Mouse (Mus musculus): ENCODE data around the gene Rab19. TPM values are rescaled to one million over a fixed set of nuclear protein-coding genes. Genes with fewer than 3 reads are reported as not detected.

The Rab19 gene
- polyA plus RNA-seq, 1 experiment from 2014 or later = 0.45 TPM

DNA sequence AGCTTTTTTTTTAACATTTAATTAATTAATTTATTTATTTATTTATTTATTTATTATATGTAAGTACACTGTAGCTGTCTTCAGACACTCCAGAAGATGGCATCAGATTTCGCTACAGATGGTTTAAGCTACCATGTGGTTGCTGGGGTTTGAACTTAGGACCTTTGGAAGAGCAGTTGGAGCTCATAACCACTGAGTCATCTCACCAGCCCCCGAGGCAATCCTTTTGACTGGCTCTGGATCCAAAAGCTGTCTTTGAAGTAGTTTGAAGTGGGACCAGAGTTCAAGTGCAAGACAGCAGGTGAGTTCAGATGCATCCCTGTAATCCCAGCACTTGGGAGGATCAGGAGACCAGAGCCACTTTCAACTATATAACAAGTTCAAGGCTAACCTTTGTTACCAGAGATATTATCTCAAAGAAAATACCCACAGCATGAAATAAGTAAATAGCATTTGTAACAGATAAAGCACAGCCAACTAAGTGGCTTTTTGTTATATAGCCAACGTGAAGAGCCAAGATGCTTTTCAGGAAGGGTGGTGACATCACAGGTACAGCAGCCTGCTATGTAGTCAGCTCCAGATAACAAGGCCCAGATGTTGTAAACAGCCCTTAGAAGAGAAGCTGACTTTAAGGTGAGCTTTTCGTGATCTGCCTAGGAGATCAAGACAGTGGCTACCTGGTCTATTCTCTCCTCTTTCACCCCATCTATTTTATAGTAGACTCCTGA, 46.5 kb downstream of the Rab19 start:
- Histone ChIP-seq H3K9ac (ENCODE audit: low read length) (no peak overlapping the region), H3K4me2 (ENCODE audit: low read depth, severe bottlenecking) (no peak overlapping the region), H3K4me3 (ENCODE audit: low read depth, low read length) (no peak overlapping the region), H3K27ac (replicated peaks; ENCODE audit: low read depth, low read length) (no peak overlapping the region), H3K4me1 (ENCODE audit: control insufficient read depth, insufficient read depth, low read length) (no peaks in the 10 kb centered on the region), H3K36me3 (ENCODE audit: control insufficient read depth, insufficient read depth, low read length) (no peaks in the 10 kb centered on the region), H3K9me3 (ENCODE audit: control insufficient read depth, low read length) (no peaks in the 10 kb centered on the region), H3K27me3 (ENCODE audit: control insufficient read depth, insufficient read depth, low read length) (no peaks in the 10 kb centered on the region)
- DNase-seq (ENCODE audit: low spot score) = no peak
- WGBS = 71% methylated on average over 4 of the region's 4 CpGs
- ATAC-seq (ENCODE audit: insufficient number of reproducible peaks, low FRiP score, low TSS enrichment, low read depth) = no peak

DNA sequence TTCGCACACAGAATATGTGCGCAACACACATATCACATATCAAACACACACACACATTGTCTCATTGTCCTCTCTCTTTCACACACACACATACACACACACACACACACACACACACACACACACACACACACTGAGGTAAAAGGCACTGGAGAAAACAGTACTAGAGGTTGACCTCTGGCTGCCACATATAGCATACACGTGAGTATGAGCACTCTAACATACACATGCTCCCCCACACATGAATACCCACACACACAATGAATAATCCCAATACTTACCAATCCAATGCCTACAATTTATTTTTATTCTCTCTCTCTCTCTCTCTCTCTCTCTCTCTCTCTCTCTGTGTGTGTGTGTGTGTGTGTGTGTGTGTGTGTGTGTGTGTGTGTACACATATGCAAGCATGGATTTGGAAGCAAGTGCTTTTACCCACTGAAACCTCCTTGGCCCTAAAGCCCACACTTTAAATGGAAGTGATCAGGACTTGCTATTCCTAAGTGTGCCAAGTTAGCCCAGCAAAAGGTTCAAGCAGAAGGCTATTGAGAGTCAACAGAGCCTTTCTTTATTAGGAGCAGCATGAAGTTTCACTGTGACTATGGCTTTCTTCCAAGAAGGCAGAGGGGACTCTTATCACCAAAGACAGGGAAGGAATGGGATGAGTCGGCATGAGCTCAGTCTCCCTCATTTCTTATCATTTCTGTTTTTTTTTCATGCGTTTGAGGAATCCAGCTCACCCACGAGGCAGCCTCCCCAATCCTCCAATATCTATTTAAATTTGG, 48.2 kb downstream of the Rab19 start:
- DNase-seq (ENCODE audit: low spot score) (no peak), ATAC-seq (ENCODE audit: insufficient number of reproducible peaks, low FRiP score, low TSS enrichment, low read depth) (no peak)
- no peaks in the 10 kb centered on the region for H3K36me3 ChIP-seq (ENCODE audit: control insufficient read depth, insufficient read depth, low read length)
- H3K9ac ChIP-seq (ENCODE audit: low read length) = no peak overlapping the region
- H3K27me3 ChIP-seq (ENCODE audit: control insufficient read depth, insufficient read depth, low read length) = no peaks in the 10 kb centered on the region
- no peak overlapping the region for H3K4me2 ChIP-seq (ENCODE audit: low read depth, severe bottlenecking)
- WGBS = 85% methylated on average over 6 of the region's 6 CpGs
- no peak overlapping the region for H3K27ac ChIP-seq (replicated peaks; ENCODE audit: low read depth, low read length)
- H3K9me3 ChIP-seq (ENCODE audit: control insufficient read depth, low read length) = no peaks in the 10 kb centered on the region
- no peak overlapping the region for H3K4me3 ChIP-seq (ENCODE audit: low read depth, low read length)
- H3K4me1 ChIP-seq (ENCODE audit: control insufficient read depth, insufficient read depth, low read length) = no peaks in the 10 kb centered on the region

DNA sequence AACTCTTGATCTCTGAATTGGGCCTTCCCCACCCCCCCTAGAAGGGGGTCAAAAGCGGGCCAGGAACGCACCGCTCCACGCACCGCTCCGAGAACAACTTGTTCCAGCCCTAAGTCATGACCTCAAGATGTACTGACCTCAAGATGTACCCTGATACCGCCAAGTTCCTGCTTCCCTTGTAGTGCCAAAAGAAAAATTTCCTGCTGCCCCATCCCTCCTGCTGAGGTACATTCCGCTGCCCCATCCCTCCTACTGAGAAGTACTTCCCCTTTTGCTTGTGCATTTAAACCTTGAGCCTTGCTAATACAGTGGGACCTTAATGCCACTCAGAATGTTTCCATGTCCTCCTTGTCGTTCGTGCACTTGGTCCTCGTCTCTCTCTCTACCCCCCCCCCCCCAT, 49.7 kb downstream of the Rab19 start:
- DNase-seq (ENCODE audit: low spot score) (no peak), ATAC-seq (ENCODE audit: insufficient number of reproducible peaks, low FRiP score, low TSS enrichment, low read depth) (no peak)
- Histone ChIP-seq H3K4me1 (ENCODE audit: control insufficient read depth, insufficient read depth, low read length) (no peaks in the 10 kb centered on the region), H3K27ac (replicated peaks; ENCODE audit: low read depth, low read length) (no peak overlapping the region), H3K4me2 (ENCODE audit: low read depth, severe bottlenecking) (no peak overlapping the region), H3K9ac (ENCODE audit: low read length) (no peak overlapping the region), H3K27me3 (ENCODE audit: control insufficient read depth, insufficient read depth, low read length) (no peaks in the 10 kb centered on the region), H3K36me3 (ENCODE audit: control insufficient read depth, insufficient read depth, low read length) (no peaks in the 10 kb centered on the region), H3K4me3 (ENCODE audit: low read depth, low read length) (no peak overlapping the region), H3K9me3 (ENCODE audit: control insufficient read depth, low read length) (no peaks in the 10 kb centered on the region)
- WGBS = 78% methylated on average over 11 of the region's 11 CpGs

DNA sequence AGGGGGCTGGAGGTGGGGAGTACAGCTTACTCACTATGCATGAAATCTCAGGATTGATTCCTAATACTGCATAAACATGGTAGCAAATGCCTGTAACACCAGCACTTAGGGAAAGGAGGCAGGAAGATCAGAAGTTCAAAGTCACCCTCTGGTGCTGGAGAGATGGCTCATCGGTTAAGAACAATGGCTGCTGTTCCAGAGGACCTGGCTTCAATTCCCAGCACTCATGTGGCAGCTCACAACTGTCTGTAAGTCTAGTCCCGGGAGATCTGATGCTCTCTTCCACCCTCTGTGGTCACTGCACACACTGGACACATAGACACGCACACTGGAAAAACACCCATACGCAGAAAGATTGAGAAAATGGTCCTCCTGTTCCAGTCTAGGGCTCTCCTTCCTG, 52.2 kb downstream of the Rab19 start:
- DNase-seq (ENCODE audit: low spot score) = no peak
- Histone ChIP-seq H3K27ac (replicated peaks; ENCODE audit: low read depth, low read length) (no peak overlapping the region), H3K4me1 (ENCODE audit: control insufficient read depth, insufficient read depth, low read length) (no peaks in the 10 kb centered on the region), H3K9ac (ENCODE audit: low read length) (no peak overlapping the region), H3K27me3 (ENCODE audit: control insufficient read depth, insufficient read depth, low read length) (no peaks in the 10 kb centered on the region), H3K9me3 (ENCODE audit: control insufficient read depth, low read length) (no peaks in the 10 kb centered on the region), H3K4me3 (ENCODE audit: low read depth, low read length) (no peak overlapping the region), H3K36me3 (ENCODE audit: control insufficient read depth, insufficient read depth, low read length) (no peaks in the 10 kb centered on the region), H3K4me2 (ENCODE audit: low read depth, severe bottlenecking) (no peak overlapping the region)
- no peak for ATAC-seq (ENCODE audit: insufficient number of reproducible peaks, low FRiP score, low TSS enrichment, low read depth)
- WGBS = 90% methylated on average over 4 of the region's 4 CpGs

DNA sequence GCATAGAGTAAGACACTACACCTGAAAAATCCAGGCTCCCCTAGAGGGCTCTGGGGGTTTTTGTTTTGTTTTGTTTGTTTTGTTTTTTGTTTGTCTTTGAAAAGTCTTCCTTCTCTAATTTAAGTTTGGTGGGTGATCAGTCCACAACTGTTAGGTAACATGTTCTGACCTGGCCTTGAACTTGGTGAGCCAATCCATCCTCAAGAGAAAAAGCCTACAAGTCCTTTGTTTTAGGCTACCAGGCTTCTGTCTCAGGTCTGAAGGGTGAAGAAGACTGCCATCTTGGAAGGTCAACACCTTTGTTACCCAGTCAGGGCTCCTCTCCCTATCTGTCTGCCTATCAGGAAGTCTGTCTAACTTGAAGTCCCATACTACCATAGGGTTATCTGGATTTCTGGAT, 52.7 kb downstream of the Rab19 start:
- ATAC-seq (ENCODE audit: insufficient number of reproducible peaks, low FRiP score, low TSS enrichment, low read depth) (no peak), DNase-seq (ENCODE audit: low spot score) (no peak)
- H3K27ac ChIP-seq (replicated peaks; ENCODE audit: low read depth, low read length) = no peak overlapping the region
- H3K4me1 ChIP-seq (ENCODE audit: control insufficient read depth, insufficient read depth, low read length) = no peaks in the 10 kb centered on the region
- no peak overlapping the region for H3K4me3 ChIP-seq (ENCODE audit: low read depth, low read length)
- H3K36me3 ChIP-seq (ENCODE audit: control insufficient read depth, insufficient read depth, low read length) = no peaks in the 10 kb centered on the region
- H3K9me3 ChIP-seq (ENCODE audit: control insufficient read depth, low read length) = no peaks in the 10 kb centered on the region
- H3K4me2 ChIP-seq (ENCODE audit: low read depth, severe bottlenecking) = no peak overlapping the region
- no peaks in the 10 kb centered on the region for H3K27me3 ChIP-seq (ENCODE audit: control insufficient read depth, insufficient read depth, low read length)
- no peak overlapping the region for H3K9ac ChIP-seq (ENCODE audit: low read length)

DNA sequence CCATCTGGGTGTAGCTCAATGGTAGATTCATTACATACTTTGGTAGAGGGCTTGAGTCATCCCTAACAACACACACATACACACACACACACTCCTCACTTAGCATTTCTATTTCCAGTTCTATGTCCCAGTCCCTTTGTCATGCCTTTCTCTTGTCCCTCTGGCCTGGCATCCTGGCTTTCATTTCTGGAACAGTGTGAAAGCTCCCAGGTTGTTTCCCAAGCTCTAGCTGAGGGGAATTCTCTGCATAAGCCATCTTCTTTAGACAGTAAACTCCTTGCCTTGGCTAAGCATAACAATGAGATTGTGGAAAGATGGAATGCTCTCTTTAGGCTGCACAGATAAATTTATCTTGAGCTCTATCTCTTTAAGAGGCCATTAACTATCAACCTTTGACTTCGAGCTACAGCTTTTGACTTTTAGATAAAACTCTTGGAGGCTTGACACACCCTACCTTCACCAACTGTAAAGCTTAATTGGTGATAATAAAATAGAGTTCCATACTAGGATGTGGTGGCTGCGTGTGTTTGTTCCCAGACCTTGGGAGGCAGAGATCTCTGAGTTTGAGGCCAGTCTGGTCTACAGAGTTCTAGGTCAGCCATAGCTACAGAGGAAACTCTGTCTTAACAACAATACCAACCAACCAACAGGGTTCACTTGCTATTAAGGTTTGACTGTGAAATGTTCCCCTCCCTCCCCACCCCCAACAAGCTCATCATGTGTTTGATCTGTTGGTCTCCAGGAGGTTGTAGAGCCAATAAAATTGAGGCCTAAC, 53.3 kb downstream of the Rab19 start:
- no peak overlapping the region for H3K27ac ChIP-seq (replicated peaks; ENCODE audit: low read depth, low read length)
- no peak overlapping the region for H3K4me3 ChIP-seq (ENCODE audit: low read depth, low read length)
- no peaks in the 10 kb centered on the region for H3K36me3 ChIP-seq (ENCODE audit: control insufficient read depth, insufficient read depth, low read length)
- no peaks in the 10 kb centered on the region for H3K9me3 ChIP-seq (ENCODE audit: control insufficient read depth, low read length)
- ATAC-seq (ENCODE audit: insufficient number of reproducible peaks, low FRiP score, low TSS enrichment, low read depth) = no peak
- no peak overlapping the region for H3K4me2 ChIP-seq (ENCODE audit: low read depth, severe bottlenecking)
- no peaks in the 10 kb centered on the region for H3K27me3 ChIP-seq (ENCODE audit: control insufficient read depth, insufficient read depth, low read length)
- DNase-seq (ENCODE audit: low spot score) = no peak
- no peak overlapping the region for H3K9ac ChIP-seq (ENCODE audit: low read length)
- WGBS = 82% methylated on average over 2 of the region's 2 CpGs
- H3K4me1 ChIP-seq (ENCODE audit: control insufficient read depth, insufficient read depth, low read length) = no peaks in the 10 kb centered on the region

DNA sequence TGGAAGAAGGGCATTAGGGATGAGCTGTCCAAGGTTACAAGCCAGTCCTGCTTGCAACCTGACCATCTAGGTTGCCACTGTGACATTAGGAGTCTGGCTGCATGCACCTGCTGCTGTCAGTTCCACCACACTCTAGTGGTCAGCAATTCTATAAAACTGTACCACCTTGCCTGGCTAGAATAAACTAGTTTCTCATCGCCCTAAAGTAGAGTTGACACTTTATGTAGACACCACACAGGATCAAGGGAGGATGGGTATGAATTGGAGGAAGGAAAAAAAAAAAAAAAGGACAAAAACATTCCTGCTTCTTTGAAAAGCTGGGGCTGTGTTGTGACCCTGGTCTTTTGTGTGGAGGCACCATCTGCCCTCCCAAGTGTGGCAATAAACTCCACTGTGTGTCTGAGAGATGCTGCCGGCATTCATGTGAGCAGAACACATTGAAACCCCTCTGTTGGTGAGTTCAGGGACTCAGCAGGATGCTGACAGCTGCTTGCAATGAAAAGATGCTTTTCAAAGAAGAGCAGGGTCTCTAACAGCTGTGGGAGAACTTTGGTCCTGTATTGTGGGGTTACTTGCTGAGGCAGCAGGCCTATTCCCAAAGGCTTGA, 54.0 kb downstream of the Rab19 start:
- DNase-seq (ENCODE audit: low spot score) = no peak
- 70% methylated on average over 2 of the region's 2 CpGs for WGBS

DNA sequence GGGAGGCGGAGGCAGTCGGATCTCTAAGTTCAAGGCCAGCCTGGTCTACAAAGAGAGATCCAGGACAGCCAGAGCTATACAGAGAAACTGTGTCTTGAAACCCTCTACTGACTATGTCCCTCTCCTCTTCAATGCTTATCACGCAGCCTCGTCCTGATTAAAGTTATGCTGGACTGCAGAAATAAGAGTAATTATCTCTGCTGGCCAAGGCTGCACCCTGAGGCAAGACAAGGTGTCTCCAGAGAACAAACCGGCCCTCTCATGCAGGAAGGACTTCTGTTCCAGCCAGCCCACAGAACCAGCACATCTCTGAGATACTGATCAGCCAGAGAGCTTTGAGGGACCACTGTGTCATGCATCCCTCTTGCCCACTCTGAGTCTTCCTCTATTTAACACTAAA, 54.9 kb downstream of the Rab19 start:
- ATAC-seq (ENCODE audit: insufficient number of reproducible peaks, low FRiP score, low TSS enrichment, low read depth) (no peak), DNase-seq (ENCODE audit: low spot score) (no peak)
- H3K27me3 ChIP-seq (ENCODE audit: control insufficient read depth, insufficient read depth, low read length) = no peaks in the 10 kb centered on the region
- H3K36me3 ChIP-seq (ENCODE audit: control insufficient read depth, insufficient read depth, low read length) = no peaks in the 10 kb centered on the region
- 87% methylated on average over 5 of the region's 5 CpGs for WGBS
- H3K4me1 ChIP-seq (ENCODE audit: control insufficient read depth, insufficient read depth, low read length) = no peaks in the 10 kb centered on the region
- H3K9me3 ChIP-seq (ENCODE audit: control insufficient read depth, low read length) = no peaks in the 10 kb centered on the region
- no peak overlapping the region for H3K27ac ChIP-seq (replicated peaks; ENCODE audit: low read depth, low read length)
- no peak overlapping the region for H3K9ac ChIP-seq (ENCODE audit: low read length)
- no peak overlapping the region for H3K4me2 ChIP-seq (ENCODE audit: low read depth, severe bottlenecking)
- no peak overlapping the region for H3K4me3 ChIP-seq (ENCODE audit: low read depth, low read length)

More for the DNA sequence above, 54.0 kb downstream of the Rab19 start:
- no peak overlapping the region for H3K27ac ChIP-seq (replicated peaks; ENCODE audit: low read depth, low read length)
- no peaks in the 10 kb centered on the region for H3K36me3 ChIP-seq (ENCODE audit: control insufficient read depth, insufficient read depth, low read length)
- no peak overlapping the region for H3K4me2 ChIP-seq (ENCODE audit: low read depth, severe bottlenecking)
- H3K4me1 ChIP-seq (ENCODE audit: control insufficient read depth, insufficient read depth, low read length) = no peaks in the 10 kb centered on the region
- no peak overlapping the region for H3K9ac ChIP-seq (ENCODE audit: low read length)
- H3K27me3 ChIP-seq (ENCODE audit: control insufficient read depth, insufficient read depth, low read length) = no peaks in the 10 kb centered on the region
- ATAC-seq (ENCODE audit: insufficient number of reproducible peaks, low FRiP score, low TSS enrichment, low read depth) = no peak
- no peak overlapping the region for H3K4me3 ChIP-seq (ENCODE audit: low read depth, low read length)
- no peaks in the 10 kb centered on the region for H3K9me3 ChIP-seq (ENCODE audit: control insufficient read depth, low read length)
